Mouse (Mus musculus): ENCODE data around the gene Cdc27.

DNA sequence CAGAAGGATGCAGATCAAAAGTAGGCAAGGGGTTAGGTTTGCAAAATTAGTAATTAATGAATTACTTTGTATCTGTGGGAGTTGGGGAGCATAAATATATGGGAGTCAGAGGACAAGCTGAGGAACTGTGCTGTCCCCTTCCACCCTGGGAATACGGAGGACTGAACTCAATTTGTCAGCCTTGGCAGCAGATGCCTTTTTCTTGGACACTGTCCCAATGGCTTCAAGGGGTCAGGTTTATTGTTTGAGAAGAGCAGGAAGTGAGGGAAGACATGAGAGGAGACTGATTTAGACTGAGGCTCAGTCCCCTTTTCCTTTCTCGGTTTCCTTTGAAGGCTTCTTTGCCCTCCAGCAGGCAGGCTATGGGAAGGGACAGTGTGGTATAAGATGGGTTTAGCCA is 22.1 kb upstream of the Cdc27 start:
- TF ChIP-seq CTCF (IDR thresholded peaks at IDR 0.05; ENCODE audit: extremely low read depth, insufficient read depth, insufficient read length, insufficient replicate concordance) (no peak), POLR2A (IDR thresholded peaks at IDR 0.05; ENCODE audit: low read depth, low read length) (no peak)
